Mouse (Mus musculus) T-helper 17 cell (primary cell): ENCODE results near the gene Stag3.

Experiments used
- in situ Hi-C, 2 experiments: fragments of 300-600 bp; cut with MboI, MseI; formaldehyde crosslinking; loops; 1 replicate in 1 of 2; 2 replicates in 1 of 2; pipeline ENCODE4 v1.15.1; 2025; ENCODE audit warnings: high pct_unique_total_duplicates in 2 of 2

Gene Stag3

DNA sequence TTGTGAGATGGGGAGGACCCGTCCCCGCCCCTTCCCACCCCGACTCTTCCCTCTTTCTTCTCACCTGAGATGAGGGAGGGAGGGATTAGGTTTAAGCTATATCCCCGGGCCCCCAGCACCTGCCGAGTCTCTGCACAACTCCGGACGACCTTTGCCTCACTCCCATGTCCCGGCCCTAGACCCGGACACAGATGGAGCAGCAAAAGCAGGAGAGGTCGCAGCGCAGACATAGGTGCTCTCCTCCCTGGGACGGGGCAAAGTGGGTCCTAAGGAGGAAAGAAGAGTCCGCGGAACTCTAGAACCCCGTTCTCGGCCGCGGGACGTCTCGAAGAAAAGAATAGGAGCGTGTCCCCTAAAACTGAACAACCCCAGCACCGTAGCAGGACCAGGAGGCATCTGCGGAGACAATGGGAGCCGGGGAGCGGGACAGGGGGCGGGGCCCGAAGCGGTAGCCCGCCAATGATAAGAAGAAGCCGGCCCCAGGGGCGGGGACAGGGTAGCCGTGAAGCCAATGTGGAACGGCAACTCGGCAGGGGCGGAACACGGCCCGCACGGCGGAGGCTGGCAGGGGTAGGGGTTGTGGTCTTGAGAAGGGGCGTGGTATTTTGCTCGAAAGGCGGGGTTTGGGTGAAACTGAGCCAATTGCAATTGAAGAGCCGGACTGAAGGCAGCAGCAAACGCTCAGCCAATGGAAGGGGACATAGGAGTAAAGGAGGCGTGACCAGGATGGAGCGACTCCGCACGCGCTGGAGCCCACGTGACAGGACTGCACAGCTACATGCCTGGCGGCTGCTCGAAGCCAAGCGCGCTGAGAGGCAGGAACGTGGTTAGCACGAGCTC is at the start of gene Stag3, which contains the start of the genes Gm43720 and Gpc2:
Gene Stag3 (plus strand): TSS at position 656 of the 840 bp plus-strand sequence.
Gene Gm43720 (minus strand): TSS at position 374 of the 840 bp plus-strand sequence.
Gene Gpc2 (minus strand): TSS at position 421 of the 840 bp plus-strand sequence.
- in situ Hi-C loops = loop anchor here in 1 of 2 experiments (10.0 kb wide), 2 partner anchors 345 to 375 kb away; partner anchors contain the start of gene A430033K04Rik

DNA sequence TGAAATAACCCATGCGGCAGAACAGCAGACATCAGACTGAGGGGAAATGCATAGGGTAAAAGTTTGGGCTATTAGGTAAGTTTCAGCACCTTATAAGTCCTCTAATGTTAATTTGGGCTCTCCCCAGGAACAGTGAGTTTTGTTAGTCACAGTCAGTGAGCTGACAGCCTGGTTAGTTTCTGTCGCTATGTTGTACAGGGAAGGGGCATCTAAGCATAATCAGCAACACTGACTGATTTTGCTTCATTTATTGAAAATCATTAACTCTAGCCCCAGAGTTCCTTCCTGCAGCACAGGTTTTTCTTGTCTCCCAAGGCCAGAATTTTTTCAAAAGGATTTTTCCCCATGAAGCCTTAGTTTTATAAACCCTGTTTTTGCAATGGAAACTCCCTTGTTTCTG is 46.3 kb upstream of the Stag3 start:
- in situ Hi-C loops = no loop called here

DNA sequence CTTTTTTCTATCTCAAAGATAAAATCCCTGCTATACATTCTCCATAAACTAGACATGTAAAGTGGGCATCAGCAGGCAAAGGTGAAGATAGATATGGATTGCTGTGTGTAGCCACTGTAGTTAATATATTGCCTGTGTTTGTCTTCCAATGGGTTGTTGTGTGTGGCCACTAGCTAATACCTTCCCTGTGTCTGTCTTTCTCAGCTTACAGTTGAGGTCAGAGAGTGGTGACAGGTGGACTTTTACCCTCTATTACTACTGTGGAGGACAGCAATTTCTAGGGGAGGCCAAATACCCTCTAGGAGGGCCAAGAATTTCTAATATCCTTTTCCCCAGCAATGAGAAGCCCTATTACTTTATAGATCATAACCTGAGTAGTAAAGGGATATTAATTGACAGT is 45.8 kb upstream of the Stag3 start:
- in situ Hi-C loops = no loop called here

DNA sequence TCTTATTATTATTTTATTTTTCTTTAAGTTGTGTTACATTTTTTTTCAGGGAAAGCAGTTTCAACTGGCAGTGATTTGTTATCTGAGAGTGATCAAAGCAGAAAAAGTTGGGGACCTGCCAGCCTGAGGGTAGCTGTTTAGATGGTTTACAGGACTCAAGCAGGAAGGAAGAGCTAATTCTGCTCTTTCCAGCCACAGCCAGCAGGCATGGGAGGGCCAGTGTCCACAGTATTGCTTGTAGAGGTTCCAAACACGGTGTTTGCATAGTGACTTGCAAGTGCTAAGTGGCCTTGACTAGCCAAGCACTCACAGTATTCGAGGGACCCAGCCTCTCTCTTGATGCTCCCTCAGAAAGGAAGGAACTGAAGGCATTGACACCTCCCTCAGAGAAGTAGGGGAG is 38.5 kb upstream of the Stag3 start:
- in situ Hi-C loops = no loop called here

DNA sequence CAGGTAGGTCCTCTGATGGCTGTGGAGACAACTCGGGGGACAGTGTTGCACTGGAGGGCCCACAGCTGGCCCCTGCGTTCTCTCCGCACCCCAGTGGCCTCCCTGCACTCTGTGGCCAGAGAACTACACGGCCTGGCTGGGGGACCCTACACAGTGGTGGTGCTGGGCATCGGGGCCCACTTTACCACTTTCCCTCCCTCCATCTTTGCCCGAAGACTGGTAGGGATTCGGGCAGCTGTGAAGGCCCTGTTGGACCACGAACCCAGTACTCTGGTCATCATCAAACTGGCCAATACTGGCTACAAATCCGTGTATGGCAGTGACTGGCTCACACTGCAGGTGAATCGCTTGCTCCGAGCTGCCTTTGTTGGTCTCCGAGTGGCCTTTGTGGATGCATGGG is 28.9 kb upstream of the Stag3 start:
- in situ Hi-C loops = no loop called here

DNA sequence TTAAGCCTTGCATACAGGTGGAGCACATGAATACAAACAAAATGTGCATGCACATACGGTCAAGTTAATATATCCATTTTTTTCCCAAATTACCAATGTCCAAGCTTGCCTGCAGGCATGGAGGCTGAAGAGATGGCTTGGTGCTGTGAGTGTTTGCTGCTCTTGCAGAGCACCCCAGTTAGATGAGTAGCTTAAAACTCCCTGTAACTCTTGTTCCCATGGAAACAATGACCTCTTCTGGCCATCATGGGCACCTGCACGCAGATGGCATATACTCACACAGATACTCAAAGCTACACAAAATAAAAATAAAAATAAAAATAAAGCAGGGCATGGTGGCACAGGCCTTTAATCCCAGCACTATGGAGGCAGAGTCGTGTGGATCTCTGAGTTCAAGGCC is 27.0 kb upstream of the Stag3 start:
- in situ Hi-C loops = no loop called here

DNA sequence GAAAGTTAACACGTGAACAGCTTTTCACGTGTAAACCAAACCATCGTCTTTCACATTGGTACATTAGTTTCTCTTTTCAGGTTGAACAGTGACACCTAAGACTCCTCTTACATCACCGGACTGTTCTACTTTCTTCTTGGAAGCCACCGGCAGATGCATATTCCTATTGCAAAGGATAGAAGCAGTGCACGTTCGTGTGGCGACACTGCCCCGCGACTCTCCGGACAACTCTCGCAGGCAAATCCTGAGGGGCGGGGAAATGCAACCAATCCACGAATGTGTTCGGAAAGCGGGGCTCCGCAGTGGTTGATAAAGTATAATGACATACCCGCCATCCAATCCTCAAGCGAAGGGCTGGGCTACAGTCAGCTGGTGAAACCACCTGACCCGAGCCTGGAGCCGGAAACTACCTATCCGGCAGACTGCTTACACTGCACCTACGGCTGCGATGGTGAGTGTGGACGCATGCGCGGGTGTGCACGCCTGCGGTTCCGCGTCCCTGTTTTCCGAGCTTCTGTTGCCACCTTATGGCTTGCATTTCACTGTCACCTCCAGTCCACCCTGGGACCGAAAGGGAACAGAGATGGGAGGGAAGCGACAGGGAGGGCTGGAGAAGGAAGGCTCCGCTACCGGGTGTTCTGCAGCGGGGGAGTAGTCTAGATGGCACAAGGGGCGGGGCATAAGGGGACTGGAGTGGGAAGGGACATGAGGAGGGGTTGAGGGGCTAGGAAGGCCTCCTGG is 24.5 kb upstream of the Stag3 start, which contains the start of gene Lamtor4:
Gene Lamtor4 (plus strand): TSS at position 130 of the 741 bp plus-strand sequence.
- in situ Hi-C loops = no loop called here

DNA sequence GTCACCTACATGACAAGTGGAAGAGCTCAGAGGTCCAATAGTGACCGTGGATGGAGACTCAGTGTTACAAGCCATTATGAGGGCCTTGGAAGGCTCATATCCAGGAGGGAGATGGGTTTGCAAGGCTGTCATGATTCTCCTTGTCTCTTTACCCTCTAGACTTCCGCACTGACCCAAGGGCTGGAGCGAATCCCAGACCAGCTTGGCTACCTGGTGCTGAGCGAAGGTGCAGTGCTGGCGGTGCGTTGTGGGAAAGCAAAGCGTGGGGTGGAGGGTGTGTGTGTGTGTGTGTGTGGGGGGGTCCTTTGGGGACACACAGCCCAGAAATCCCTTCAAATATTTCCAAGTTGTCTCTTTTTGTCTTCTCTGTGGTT is 24.0 kb upstream of the Stag3 start:
- in situ Hi-C loops = no loop called here

DNA sequence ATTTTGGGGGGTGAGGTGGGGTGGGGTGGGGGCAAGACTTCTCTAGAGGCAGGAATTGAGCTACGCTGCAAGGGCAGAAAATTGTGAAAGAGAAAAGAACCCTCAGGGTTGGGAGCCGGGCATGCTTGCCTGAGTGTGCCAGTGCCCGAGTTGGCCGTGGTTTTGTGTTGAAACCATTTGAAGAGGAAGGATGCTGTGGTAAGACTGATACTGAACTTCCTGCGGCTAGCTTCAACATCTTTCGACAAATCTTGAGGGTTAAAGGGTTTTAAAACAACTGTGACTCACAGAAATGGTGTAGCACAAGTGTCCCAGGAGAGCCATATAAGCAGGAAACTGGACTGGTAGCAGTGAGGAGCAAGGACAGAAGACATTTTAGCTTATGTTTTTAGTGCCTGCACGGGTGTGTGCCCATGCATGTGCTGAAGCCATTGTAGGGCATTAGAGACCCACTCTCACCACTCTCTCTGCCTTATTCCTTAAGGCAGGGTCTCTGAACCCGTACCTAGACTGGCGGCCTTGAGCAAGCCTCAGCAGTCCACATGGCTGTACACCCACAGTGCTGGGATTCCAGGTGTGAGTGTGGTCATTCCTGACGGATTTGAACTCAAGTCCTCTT is 23.0 kb upstream of the Stag3 start:
- in situ Hi-C loops = no loop called here

DNA sequence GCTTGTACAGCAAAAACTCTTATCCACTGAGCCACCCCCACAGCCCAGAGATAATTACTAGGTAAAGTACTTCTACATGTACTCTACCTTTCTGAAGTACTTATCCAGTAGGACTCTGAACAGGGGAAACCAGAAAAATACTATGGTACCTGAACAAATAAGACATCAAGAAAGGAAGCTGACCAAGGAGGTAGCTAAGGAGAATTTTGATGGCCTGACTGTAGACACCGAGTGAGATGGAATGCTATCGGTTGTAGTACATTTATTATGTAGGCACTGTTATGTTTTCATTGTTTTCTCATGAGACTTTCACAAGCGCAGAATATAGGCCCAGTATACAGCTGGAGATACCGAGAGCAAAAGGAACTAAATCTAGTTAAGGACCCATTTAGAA is 22.5 kb upstream of the Stag3 start:
- in situ Hi-C loops = no loop called here

DNA sequence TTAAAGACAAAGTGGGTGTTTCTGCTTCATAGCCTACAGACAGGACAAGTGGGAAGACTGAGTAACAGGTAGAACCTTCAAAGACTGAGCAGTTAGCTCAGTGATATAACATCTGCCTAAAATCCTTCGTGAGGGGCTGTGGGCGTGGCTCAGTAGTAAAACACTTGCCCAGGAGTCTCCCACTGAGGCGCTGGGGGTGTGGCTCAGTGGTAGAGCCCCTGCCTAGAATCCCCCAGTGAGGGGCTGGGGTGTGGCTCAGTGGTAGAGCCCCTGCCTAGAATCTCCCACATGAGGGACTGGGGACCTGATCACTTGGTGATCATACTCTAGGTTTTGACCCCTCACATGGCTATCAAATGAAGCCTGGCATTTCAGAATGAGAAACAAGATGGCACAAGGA is 22.0 kb upstream of the Stag3 start:
- in situ Hi-C loops = no loop called here

DNA sequence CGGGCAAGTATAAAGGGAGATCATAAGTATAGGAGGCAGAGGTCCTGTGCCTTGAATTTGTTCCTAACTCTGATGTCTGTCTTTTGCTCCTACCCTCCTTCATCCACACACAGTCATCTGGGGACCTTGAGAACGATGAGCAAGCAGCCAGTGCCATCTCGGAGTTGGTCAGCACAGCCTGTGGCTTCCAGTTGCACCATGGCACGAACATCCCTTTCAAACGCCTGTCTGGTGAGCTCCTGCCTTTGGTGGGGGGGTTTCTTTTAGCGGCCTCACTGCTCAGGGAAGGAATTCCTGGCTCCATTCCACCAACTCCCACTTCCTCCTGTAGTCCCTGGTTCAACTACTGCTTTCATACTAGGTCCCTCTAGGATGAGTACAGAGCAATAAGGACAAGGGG is 21.5 kb upstream of the Stag3 start:
- in situ Hi-C loops = no loop called here

DNA sequence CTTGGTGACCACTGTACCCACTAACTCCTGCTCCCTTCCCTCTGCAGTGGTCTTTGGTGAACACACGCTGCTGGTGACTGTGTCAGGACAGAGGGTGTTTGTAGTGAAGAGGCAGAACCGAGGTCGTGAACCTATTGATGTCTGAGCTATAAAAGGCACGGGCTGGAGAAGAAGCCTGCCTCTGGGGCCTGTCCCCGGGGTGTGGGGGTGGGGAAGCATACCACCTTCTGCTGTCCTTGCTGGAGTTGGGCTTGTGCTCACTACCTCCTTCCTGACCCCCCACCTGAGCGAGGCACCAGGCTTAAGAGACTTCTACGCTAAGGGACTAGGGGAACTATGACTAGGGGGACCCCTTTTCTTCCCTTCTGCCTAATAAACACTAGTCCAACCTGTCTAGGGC is 21.0 kb upstream of the Stag3 start:
- in situ Hi-C loops = no loop called here

DNA sequence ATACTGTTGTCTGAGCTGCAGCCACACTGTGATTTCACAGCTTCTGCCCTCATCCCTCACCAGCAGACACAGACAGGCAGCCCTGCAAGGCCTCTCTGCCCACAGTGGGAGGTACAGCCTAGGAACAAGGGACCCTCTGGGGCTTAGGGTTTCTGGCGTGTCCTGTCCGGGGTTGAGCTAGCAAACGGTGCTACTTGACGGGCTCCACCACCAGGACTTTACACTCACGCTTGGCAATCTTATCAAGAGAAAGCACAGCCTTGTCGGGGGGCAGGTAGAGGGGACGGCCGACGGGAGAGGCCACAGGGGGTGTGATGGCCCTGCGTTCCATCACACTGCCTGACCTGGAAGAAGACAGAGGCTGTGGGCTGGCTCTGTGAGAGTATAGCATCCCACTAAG is 20.0 kb upstream of the Stag3 start:
- in situ Hi-C loops = loop anchor here in 1 of 2 experiments (5.0 kb wide), 1 partner anchor 73 kb away; the partner anchor contains the start of genes Cnpy4 and Taf6

DNA sequence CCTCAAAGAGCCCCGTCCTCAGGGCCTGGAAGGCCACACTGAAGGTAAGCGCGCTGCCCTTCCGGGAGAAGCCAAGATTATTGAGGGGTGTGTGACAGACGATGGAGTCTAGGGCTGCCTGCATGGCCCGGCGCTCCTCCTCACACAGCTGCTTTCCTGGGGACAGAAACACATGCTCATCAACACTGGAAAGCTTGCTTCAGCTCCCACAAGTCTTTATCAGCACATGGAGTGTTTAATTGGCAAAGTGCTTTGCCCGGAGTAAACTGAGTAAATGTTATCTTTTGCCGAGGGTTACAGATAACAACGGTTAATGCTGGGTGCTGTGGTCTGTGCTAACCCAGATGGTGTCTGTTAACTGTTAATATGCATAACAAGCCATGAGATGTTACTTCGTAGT is 19.2 kb upstream of the Stag3 start:
- in situ Hi-C loops = loop anchor here in 1 of 2 experiments (5.0 kb wide), 1 partner anchor 74 kb away; the partner anchor contains the start of genes Cnpy4 and Taf6

DNA sequence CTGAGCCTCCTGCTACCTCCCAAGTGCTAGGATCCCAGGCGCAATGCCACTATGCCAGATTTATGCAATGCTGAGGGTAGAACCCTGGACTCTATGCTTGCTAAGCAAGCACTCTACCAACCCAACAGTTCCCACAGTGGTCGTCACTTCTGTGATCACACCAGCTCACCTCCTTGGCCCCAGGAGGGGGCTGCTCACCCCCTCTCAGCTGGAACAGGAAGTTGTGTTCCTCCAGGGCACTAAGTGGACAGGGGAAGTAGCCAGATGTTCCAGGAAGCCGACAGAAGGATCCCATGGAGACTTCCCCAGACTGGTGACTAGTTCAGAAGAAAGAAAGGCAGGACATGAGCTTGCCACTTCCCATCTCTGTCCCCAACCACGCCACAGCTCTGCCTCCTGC is 18.0 kb upstream of the Stag3 start:
- in situ Hi-C loops = loop anchor here in 1 of 2 experiments (5.0 kb wide), 1 partner anchor 75 kb away; the partner anchor contains the start of genes Cnpy4 and Taf6

DNA sequence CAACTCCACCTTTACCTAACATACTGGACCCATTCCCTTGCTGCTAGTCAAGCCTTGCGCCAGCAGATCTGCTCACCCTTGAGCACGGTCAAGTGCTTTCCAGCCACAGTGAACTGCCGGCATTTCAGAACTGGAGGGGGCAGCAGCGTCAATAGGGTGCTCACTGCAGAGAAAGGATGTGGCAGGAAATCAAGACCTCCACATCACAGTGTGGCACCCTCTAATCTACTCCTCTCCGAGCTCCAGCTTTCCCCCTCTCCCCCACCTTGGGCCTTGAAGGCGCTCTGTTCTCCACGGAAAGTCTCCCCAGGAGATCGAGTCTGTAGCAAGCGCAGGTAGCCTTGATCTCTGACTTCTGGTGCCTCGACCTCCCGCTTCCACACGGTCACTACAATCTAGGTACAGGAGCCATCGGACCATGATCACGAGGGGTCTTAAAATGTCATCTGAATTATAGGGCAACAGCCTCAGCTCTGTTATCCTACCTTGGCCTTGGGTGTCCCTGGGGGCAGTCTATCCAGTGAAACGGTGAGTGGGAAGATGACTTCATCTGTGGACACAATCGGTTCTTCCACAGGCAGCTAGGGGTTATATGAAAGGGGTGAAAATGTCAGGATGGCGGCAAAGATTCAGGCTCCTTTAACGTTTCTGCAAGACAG is 17.3 kb upstream of the Stag3 start:
- in situ Hi-C loops = loop anchor here in 1 of 2 experiments (5.0 kb wide), 1 partner anchor 75 kb away; the partner anchor contains the start of genes Cnpy4 and Taf6

DNA sequence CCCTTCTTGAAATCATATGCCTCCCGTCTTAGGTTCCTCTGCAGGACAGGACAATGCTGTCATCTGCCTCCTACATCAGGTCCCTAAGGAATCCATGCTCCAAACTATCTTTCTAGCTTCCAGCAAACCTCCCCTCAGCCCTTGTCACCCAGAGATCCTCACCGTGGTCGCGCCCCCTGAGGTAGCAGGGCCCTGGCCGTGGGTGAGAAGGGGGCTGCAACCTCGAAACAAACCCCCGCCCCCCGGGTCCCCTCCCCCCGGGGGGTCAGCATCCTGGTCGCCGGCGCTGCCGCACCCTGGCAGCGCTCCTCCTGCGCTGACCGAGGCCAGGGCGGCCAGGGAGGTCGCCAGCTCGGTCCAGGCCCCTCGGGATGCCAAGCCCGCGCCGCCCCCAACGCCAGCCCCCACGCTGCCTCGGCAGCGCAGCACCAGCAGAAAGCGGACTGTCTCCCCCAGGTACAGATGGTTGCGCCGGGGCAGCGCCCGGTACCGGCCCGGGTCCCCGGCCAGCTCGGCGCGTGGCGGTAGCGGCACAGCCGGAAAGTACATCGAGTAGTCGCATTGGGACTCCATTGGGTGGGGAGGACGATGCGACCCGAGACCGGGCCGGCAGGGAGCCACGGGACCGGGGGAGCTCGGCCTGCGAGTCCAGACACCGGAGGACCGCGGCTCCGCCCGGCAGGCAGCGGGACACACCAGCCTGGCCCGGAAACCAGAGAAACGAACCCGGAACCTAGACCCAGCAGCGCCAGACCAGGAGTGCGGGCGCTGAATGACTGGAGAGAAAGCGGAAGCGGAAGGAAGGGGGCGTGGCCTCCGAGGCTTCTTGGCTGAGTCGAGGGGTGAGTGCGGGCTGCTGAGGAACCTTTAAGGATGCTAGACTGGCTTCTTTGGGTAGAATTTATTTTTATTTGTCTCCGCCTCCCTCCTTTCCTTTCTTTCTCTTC is 16.5 kb upstream of the Stag3 start, which contains the start of gene BC037034:
Gene BC037034 (minus strand): TSS at position 774 of the 947 bp plus-strand sequence.
- in situ Hi-C loops = loop anchor here in 1 of 2 experiments (5.0 kb wide), 1 partner anchor 76 kb away; the partner anchor contains the start of genes Cnpy4 and Taf6

DNA sequence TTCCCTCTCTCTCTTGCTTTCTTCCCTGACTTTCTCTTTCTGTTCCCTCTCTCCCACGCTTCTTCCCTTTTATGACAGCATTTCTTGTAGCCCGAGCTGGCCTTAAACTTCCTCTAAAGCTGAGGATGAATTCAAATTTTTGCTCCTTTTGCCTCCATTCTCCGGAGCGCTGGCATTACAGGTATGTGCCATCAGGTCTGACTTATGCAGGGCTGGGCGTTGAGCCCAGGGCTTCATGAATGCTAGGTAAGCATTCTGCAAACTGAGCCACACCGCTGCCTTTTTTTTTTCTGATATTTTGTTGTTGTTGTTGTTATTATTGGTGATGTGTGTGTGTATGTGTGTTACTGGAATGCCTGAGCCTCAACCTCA is 15.8 kb upstream of the Stag3 start:
- in situ Hi-C loops = loop anchor here in 1 of 2 experiments (5.0 kb wide), 1 partner anchor 77 kb away; the partner anchor contains the start of genes Cnpy4 and Taf6

DNA sequence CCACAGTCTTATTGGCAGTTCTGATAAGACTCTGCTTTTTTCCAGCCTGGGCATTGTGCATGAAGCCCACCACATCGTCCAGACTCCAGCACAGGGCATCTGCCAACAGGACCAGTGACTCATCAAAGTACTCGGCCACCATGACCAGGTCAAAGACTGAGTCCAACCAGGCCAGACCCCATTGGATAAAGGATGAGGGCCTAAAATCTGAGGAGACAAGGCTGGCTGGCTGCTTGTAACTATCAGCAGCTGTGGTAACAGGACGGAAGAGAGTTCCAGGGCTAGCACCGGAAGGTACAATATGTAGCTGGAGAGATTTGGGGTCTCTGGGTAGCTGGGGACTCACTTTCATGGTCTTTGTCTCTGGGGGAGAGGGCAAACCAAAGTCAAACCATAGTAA is 14.3 kb upstream of the Stag3 start:
- in situ Hi-C loops = no loop called here
